Mouse (Mus musculus) midbrain, embryonic 10.5 days (tissue): ENCODE results near the gene Pla2g2c. TPM values are rescaled to one million over a fixed set of nuclear protein-coding genes. Genes with fewer than 3 reads are reported as not detected.

Source experiments
- DNase-seq: peaks from one replicate; pipeline ENCODE4 v3.0.0-alpha.2; 2017; ENCODE audit warnings: low spot score
- H3K27ac ChIP-seq: fragments of 300-500 bp; sonication (generic); replicated peaks from 2 replicates; pipeline ENCODE4 v1.5.1; 2016; ENCODE audit warnings: mild to moderate bottlenecking
- H3K27me3 ChIP-seq: fragments of 300-500 bp; sonication (generic); 2 replicates; pipeline ENCODE4 v1.6.1; 2016; ENCODE audit warnings: low read depth, mild to moderate bottlenecking; ENCODE audit not compliant: poor library complexity, severe bottlenecking
- H3K36me3 ChIP-seq: fragments of 300-500 bp; sonication (generic); 2 replicates; pipeline ENCODE4 v1.6.1; 2016; ENCODE audit warnings: mild to moderate bottlenecking, moderate library complexity
- H3K4me1 ChIP-seq: fragments of 300-500 bp; sonication (generic); 2 replicates; pipeline ENCODE4 v1.6.1; 2016
- H3K4me3 ChIP-seq: fragments of 300-500 bp; sonication (generic); 2 replicates; pipeline ENCODE4 v1.5.1; 2016; ENCODE audit warnings: mild to moderate bottlenecking, moderate library complexity
- H3K9me3 ChIP-seq: fragments of 300-500 bp; sonication (generic); replicated peaks from 2 replicates; pipeline ENCODE4 v1.6.1; 2016; ENCODE audit warnings: mild to moderate bottlenecking
- WGBS: fragments of 180-500 bp; shearing (Covaris S2); methylation state at CpG from one replicate; pipeline ENCODE4 v1.1.7; 2016; 5-methylcytosine and 5-hydroxymethylcytosine counted together
- polyA plus RNA-seq: library from polyadenylated mRNA; unstranded; fragments of >200 nt; fragmentation: Nextera tagmentation; extraction: Ambion mirVana; gene quantifications from 2 replicates; pipeline ENCODE4 v1.2.1, GENCODE M21; 2016

Pla2g2c gene
- polyA plus RNA-seq, 1 experiment from 2014 or later, result 0.62 TPM

- DNase-seq, result no peak
- H3K4me3 ChIP-seq, result no peak overlapping the region
- no peaks in the 10 kb centered on the region for H3K36me3 ChIP-seq
- WGBS, result 89% methylated on average over 11 of the region's 11 CpGs
- H3K4me1 ChIP-seq, result peaks cover 12% of the 10 kb centered on the region; the same call in 1 of the 2 replicates
- H3K9me3 ChIP-seq, result no peaks in the 10 kb centered on the region
- no peak overlapping the region for H3K27ac ChIP-seq
- no peaks in the 10 kb centered on the region for H3K27me3 ChIP-seq
These were observed 12.5 kb upstream of the Pla2g2c start for GRCm38 (mm10) chr4:138712096-138712495.

- no peak for DNase-seq
- Histone ChIP-seq H3K36me3 (no peaks in the 10 kb centered on the region), H3K4me3 (no peak overlapping the region), H3K9me3 (no peaks in the 10 kb centered on the region), H3K27ac (no peak overlapping the region), H3K4me1 (peaks cover 12% of the 10 kb centered on the region; the same call in 1 of the 2 replicates), H3K27me3 (no peaks in the 10 kb centered on the region)
- 83% methylated on average over 8 of the region's 8 CpGs for WGBS
These were observed 12.0 kb upstream of the Pla2g2c start for GRCm38 (mm10) chr4:138712621-138713020.

GRCm38 (mm10) chr4:138714186-138714585 lies 10.4 kb upstream of the Pla2g2c start:
- Histone ChIP-seq H3K36me3 (no peaks in the 10 kb centered on the region), H3K27ac (no peak overlapping the region), H3K4me3 (no peak overlapping the region), H3K9me3 (no peaks in the 10 kb centered on the region), H3K27me3 (no peaks in the 10 kb centered on the region), H3K4me1 (peaks cover 4% of the 10 kb centered on the region; the same call in 1 of the 2 replicates)
- WGBS, result 90% methylated on average over 1 of the region's 1 CpGs
- DNase-seq, result no peak

- Histone ChIP-seq H3K27me3 (no peaks in the 10 kb centered on the region), H3K4me3 (no peak overlapping the region), H3K4me1 (peaks cover 4% of the 10 kb centered on the region; the same call in 1 of the 2 replicates), H3K27ac (no peak overlapping the region), H3K9me3 (no peaks in the 10 kb centered on the region), H3K36me3 (0 out of 2 replicates have a peak, but pooled peaks cover 2% of the 10 kb centered on the region)
- WGBS, result 91% methylated on average over 9 of the region's 9 CpGs
- no peak for DNase-seq
These were observed 7.9 kb upstream of the Pla2g2c start for GRCm38 (mm10) chr4:138716697-138717096.

GRCm38 (mm10) chr4:138718586-138719263 lies 5.9 kb upstream of the Pla2g2c start:
- 83% methylated on average over 5 of the region's 5 CpGs for WGBS
- no peaks in the 10 kb centered on the region; the same call in 1 of the 2 replicates for H3K27me3 ChIP-seq
- no peaks in the 10 kb centered on the region for H3K9me3 ChIP-seq
- H3K36me3 ChIP-seq, result 0 out of 2 replicates have a peak, but pooled peaks cover 2% of the 10 kb centered on the region
- H3K4me1 ChIP-seq, result peaks cover 6% of the 10 kb centered on the region; the same call in 1 of the 2 replicates
- no peak for DNase-seq
- no peak overlapping the region for H3K4me3 ChIP-seq
- no peak overlapping the region for H3K27ac ChIP-seq

GRCm38 (mm10) chr4:138719264-138719596 lies 5.4 kb upstream of the Pla2g2c start:
- WGBS, result 80% methylated on average over 5 of the region's 5 CpGs
- H3K4me3 ChIP-seq, result no peak overlapping the region
- no peaks in the 10 kb centered on the region for H3K9me3 ChIP-seq
- H3K36me3 ChIP-seq, result 0 out of 2 replicates have a peak, but pooled peaks cover 2% of the 10 kb centered on the region
- H3K27ac ChIP-seq, result no peak overlapping the region
- DNase-seq, result no peak
- H3K27me3 ChIP-seq, result no peaks in the 10 kb centered on the region; the same call in 1 of the 2 replicates
- peaks cover 10% of the 10 kb centered on the region for H3K4me1 ChIP-seq

- WGBS, result 88% methylated on average over 15 of the region's 15 CpGs
- Histone ChIP-seq H3K4me3 (no peak overlapping the region), H3K27me3 (peaks cover 4% of the 10 kb centered on the region), H3K4me1 (peaks cover 30% of the 10 kb centered on the region), H3K9me3 (no peaks in the 10 kb centered on the region), H3K36me3 (0 out of 2 replicates have a peak, but pooled peaks cover 2% of the 10 kb centered on the region), H3K27ac (no peak overlapping the region)
- no peak for DNase-seq
These were observed 905 bp upstream of the Pla2g2c start for GRCm38 (mm10) chr4:138723493-138724281.

- Histone ChIP-seq H3K4me1 (peaks cover 42% of the 10 kb centered on the region), H3K27me3 (peaks cover 4% of the 10 kb centered on the region), H3K4me3 (peak overlapping the region; percentile 53), H3K27ac (peak overlapping the region; percentile 84), H3K36me3 (no peaks in the 10 kb centered on the region), H3K9me3 (no peaks in the 10 kb centered on the region)
- WGBS, result 8% methylated on average over 13 of the region's 13 CpGs
- DNase-seq, result peak; percentile 80
These were observed 502 bp downstream of the Pla2g2c start for GRCm38 (mm10) chr4:138725127-138725461.

- no peak for DNase-seq
- Histone ChIP-seq H3K27ac (peak overlapping the region; percentile 84), H3K36me3 (no peaks in the 10 kb centered on the region), H3K9me3 (no peaks in the 10 kb centered on the region), H3K27me3 (peaks cover 4% of the 10 kb centered on the region), H3K4me3 (peak overlapping the region; percentile 53; the same call in 1 of the 2 replicates), H3K4me1 (peaks cover 42% of the 10 kb centered on the region)
- 84% methylated on average over 5 of the region's 5 CpGs for WGBS
These were observed 1.2 kb downstream of the Pla2g2c start for GRCm38 (mm10) chr4:138725751-138726150.

- no peaks in the 10 kb centered on the region for H3K9me3 ChIP-seq
- no peak overlapping the region for H3K4me3 ChIP-seq
- peaks cover 4% of the 10 kb centered on the region for H3K27me3 ChIP-seq
- H3K36me3 ChIP-seq, result no peaks in the 10 kb centered on the region
- DNase-seq, result peak; percentile 31
- peaks cover 32% of the 10 kb centered on the region for H3K4me1 ChIP-seq
- WGBS, result 33% methylated on average over 9 of the region's 9 CpGs
- H3K27ac ChIP-seq, result no peak overlapping the region
These were observed 4.6 kb downstream of the Pla2g2c start for GRCm38 (mm10) chr4:138729018-138729703.

GRCm38 (mm10) chr4:138734105-138734504 lies 9.5 kb downstream of the Pla2g2c start:
- peaks cover 26% of the 10 kb centered on the region for H3K4me1 ChIP-seq

GRCm38 (mm10) chr4:138734863-138735262 lies 10.3 kb downstream of the Pla2g2c start:
- no peaks in the 10 kb centered on the region for H3K9me3 ChIP-seq
- no peak overlapping the region for H3K27ac ChIP-seq
- no peaks in the 10 kb centered on the region for H3K36me3 ChIP-seq
- DNase-seq, result no peak
- no peaks in the 10 kb centered on the region; the same call in 1 of the 2 replicates for H3K27me3 ChIP-seq
- peaks cover 26% of the 10 kb centered on the region for H3K4me1 ChIP-seq
- WGBS, result 95% methylated on average over 4 of the region's 4 CpGs
- H3K4me3 ChIP-seq, result no peak overlapping the region

More at GRCm38 (mm10) chr4:138734105-138734504, 9.5 kb downstream of the Pla2g2c start:
- H3K27ac ChIP-seq, result no peak overlapping the region
- no peak overlapping the region for H3K4me3 ChIP-seq
- no peak for DNase-seq
- 81% methylated on average over 7 of the region's 7 CpGs for WGBS
- H3K9me3 ChIP-seq, result no peaks in the 10 kb centered on the region
- no peaks in the 10 kb centered on the region for H3K36me3 ChIP-seq
- H3K27me3 ChIP-seq, result no peaks in the 10 kb centered on the region; the same call in 1 of the 2 replicates
